Mouse (Mus musculus) lung, postnatal 36 days (tissue): ENCODE results near the gene Mlycd.
A peak's percentile ranks its signal among the peaks of the same experiment; 100 is the strongest.

Source experiments
- DNase-seq: peaks from one replicate; pipeline ENCODE4 v3.0.0; 2022; ENCODE audit warnings: mixed read lengths

Mlycd gene

DNA sequence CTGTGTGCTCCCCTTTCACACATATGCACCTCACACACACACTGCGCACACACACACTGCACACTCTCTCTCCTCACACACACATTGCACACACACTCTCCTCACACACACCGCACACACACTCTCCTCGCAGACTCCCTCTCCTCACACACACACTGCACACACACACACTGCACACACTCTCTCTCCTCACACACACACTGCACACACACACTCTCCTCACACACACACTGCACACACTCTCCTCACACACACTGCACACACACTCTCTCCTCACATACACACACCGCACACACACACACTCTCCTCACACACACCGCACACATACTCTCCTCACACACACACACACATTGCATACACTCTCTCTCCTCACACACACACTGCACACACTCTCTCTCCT lies 10.0 kb downstream of the Mlycd start:
- DNase-seq, result no peak

DNA sequence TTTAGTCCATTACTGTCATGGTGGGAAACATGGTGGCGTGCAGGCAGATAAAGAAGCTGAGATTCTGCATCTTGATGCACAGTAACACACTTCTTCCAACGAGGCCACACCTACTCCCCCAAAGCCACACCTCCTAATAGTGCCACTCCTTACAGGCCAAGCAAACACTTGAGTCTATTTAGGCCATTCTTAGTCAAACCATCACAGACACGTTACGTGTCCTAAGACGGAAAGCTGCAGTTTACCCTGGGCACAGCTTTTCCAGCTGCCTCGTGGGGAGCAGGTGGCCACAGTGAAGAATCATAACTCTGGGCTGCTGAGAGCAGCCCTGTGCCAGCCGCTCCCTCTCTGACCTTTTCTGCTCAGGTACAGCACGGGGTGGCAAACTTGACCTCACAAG lies 13.6 kb downstream of the Mlycd start:
- peak; percentile 67 for DNase-seq

DNA sequence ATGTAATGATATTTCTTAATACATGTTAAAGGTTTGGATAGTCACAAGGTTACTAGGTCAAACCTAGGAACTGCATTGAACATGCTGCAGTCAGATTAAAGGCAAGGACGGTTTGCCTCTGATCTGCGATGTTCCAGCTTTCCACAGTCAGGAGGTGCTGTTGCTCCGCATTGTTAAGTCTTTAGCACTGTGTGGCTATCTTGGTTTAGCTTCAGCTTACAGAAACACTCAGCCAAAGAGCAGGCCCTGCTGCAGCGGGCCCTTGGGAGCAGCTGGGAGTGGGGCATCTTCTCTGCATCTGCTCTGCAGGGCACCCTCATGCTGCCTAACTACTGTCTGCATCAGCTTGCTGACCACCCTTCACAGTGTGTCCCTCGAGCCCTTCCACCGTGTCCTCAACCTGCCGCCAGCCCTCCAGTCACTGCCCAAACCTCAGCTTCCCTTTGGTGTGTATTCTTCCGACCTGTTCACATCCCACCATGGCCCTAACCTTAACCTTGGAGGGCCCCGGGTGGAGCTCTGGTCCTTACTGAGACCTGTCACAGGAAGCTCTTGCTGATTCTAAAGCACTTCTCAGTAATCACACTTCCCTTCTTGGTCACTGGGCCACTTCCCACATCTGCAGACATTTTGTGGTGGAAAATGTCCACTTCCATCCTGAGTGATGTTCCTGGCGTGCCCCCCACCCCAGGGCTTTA lies 17.5 kb downstream of the Mlycd start:
- DNase-seq, result no peak

DNA sequence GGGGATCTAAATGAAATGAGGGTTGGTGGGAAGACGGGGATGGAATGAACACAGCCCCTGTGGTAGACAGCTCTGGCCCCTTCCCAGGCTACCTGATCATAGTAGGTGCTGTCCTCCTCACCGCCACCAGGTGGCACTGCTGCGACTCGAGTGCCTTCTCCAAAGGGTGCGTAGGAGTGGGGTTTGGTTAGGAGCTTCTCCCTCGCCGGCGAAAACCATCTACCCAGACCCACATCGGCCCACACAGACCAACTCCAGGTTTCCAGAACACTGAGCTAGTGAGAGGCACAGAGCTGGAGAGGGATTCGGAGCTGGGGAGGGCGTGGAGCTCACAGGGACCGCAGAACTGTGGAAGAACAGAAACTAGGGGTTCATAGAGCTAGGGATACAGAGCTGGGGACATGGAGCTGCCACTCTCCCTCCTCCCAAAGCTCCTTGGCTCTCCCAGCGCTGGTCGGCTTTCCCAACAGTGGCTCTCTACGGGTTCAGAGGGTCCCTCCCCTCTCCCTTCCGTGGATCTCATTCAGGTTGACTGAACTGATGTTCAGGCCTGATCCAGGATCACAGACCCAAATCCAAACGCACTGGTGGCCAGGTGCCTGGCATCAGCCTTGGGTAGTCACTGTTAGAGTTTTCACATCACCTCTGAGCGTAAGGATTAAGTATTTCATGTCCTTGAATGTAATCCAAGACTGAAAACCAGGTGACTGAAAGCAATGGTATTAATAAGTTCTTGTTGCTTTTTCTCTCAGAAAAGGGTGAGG lies 18.2 kb downstream of the Mlycd start:
- peak; percentile 86 for DNase-seq

DNA sequence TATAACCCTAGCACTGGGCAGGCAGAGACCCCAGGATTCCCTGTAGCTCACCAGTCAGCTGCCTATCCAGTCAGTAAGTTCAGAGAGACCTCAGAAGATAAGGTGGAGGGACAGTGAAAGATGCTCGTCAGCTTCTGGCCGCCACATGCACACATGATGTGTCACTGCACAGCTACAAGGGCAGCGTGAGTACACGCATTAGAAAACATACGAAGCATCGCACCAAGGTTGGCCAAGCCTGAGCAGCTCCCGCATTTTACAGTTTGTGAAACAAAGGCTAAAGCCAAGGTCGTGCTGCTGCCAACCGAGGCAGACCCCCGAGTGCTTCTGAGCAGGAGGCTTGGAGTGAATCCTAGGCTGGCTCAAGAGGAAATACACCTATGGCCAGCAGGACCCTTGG lies 18.9 kb downstream of the Mlycd start:
- DNase-seq, result no peak

DNA sequence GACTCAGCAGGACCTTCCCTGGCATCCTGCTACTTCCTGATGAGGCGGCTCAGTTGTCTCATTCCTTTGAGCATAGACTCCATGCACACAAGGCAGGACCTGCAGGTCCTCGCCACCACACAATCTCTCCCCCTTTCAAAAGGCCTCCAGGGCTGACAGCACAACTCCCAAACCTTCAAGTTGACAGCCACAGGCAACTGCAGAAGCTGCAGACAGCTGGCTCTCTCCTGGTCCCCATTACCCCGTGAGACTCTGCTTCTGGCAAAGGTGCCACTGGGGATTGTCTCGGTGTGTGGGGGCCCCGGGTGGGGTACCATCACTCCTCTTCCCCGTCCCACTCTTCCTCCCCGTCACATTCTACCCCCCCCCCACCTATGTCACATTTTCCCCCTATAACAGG lies 25.6 kb downstream of the Mlycd start:
- no peak for DNase-seq

DNA sequence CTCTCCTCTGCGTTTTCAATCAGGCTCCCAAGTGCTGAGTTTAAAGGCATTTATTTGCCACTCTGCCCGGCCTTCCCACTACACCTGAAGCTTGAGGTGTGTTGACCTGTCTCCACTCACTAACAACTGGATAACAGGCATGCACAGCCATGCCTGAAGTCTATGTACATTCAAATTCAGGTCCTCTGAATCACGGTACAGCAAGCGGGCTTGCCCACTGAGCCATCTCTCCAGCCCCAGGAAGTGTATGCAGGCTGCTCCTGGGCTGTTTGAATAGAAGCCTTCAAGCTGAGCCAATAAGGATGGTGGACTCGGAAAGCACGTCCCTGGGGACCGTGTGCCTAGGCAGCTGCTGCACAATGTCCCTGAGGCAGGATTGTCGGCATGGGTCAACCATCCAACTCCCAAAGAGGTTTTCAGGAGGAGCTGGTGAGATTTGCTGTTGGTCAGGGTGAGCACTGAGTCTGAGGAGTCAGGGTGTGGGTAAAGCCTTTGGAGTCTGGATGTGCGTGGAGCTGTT lies 27.0 kb downstream of the Mlycd start:
- DNase-seq, result no peak

DNA sequence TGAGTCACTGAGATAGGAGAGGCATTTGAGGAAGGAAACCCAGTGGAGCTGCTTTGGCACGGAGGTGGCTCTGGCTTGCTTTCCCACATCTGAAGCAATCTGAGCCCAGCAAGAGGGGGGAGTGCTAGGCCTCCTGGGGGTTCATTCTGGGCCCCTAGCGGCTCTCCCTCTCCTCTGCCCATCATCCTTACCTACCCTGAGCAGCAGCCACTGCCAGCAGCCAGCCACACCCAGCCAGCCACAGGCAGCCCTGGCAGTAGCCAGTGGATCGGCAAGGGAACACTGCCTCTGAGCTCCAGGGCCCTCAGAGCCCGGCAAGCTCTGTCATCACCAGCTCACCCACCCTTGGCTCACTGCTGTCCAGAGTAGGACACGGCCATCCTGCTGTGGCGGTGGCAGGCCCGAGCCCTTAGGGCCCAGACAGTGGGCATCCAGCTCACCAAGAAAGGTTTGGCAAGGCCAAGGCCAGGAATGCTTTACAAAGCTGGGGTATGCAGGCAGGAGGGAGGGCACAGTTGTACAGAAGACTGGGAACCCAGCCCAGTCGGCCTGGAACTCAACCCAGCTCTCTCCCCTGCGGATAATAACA lies 27.5 kb downstream of the Mlycd start:
- DNase-seq, result peak; percentile 49

DNA sequence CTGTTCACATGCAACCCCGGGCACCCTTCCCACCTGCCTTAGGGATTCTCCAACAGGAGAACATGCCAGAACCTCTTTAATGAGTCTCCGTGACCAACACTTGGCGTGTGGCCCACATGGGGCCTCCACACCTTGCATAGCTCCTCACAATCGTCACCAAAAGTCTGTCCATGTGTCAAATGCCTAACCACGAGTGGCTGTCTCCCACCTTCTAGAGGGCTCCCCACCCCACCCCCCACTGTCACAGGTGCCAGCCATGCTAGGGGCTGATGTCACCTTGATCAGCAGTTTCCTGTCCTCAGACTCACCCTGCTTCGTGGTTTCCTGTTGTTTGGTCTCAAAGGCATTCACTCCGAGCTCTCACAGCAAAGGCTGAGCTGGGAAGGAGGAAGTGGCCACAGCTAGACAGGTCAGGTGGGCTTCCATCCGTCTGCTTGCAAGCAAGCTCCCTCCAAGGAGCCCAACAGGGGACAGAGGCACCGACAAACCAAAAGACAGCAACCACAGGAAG lies 29.0 kb downstream of the Mlycd start:
- peak; percentile 78 for DNase-seq

DNA sequence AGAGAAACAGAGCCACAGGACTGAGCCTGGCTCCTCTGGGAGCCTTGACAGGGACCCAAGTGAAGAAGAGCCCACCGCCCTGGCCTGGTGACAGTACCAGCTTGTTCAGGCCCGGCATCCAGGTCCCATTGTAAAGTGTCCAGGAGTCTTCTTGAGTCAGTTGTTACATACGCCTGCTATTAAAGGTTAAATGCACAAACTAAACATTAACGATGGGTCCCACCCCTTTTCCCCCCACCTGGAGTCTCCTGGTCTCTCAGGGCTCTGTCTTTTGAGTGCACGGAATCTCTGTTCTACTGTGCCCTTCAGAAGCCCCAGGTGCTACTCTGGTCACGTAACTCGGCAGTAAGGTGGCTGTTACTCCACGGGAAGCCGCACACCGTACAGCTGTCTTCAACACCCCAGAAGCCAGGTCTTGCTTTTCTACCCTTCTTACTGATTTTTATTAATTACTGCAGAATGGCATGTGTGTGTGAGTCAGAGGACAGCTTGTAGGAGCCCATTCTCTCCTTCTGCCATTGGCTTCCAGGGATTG lies 29.6 kb downstream of the Mlycd start:
- no peak for DNase-seq

DNA sequence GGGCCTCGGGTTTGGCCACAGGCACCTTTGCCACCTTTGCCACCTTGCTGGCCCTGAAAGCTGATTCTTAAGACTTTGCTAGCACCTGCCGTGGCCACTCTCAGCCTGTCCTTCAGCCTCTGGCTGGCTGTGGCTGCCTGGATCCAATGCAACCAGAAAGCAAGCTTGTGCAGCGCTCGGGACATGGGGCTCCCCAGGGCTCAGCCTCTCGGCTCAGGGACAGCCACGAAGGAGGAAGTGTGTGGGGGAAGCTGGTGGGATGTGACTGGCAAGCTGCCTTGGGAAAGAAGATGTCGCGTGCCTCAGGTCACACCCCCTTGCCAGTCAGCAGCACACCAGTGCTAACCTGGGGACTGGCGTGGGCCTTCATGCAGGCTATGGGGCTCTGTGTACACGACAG lies 30.1 kb downstream of the Mlycd start:
- DNase-seq, result peak; percentile 54

DNA sequence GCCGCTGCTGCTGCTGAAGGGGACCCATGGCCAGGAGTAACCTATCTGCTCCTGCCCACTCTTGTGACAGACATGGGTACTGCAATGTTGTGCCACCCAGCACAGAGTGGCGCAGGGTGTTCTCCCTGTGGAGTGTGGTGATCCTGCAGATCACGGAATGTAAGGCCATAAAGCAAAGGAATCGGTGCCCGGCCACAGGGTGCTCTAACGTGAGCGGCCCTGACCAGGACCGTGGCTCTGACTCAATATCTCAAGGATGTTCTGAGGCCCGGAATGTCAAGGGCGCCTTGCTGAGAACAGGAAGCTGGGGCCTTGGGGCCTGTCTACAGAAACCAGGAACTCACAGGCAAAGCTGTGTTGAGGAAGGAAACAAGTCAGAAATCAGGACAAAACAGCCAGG lies 30.9 kb downstream of the Mlycd start:
- peak; percentile 83 for DNase-seq

DNA sequence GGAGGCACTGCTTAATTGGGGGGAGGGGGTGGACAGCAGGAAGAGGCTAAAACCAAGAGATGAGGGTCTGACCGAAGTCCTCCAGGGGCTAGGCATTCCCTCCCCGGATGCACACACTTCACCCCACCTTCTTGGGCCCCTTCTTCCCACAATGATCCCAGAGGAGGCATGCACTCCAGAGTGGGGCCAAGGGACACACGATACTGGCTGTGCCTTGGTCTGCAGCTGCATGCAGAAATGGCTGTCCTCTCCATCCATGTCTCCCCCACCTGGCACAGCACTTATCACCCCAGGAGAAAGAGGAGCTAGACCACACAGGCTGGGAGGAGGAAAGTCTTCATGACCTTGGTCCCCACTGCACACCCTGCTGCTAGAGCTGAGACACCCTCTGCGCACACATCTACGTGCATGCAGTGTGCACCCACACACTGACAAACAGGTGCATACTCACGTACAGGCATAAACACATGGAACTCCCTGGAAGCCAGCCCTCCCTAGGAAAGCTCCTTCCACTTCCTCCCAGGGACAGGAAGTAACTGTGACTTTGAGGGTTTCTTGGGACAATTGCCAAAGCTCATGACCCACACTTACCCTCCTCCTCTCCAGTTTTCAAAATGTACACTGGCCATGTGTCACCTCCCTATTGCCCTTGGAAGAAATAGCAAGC lies 31.5 kb downstream of the Mlycd start:
- peak; percentile 82 for DNase-seq

DNA sequence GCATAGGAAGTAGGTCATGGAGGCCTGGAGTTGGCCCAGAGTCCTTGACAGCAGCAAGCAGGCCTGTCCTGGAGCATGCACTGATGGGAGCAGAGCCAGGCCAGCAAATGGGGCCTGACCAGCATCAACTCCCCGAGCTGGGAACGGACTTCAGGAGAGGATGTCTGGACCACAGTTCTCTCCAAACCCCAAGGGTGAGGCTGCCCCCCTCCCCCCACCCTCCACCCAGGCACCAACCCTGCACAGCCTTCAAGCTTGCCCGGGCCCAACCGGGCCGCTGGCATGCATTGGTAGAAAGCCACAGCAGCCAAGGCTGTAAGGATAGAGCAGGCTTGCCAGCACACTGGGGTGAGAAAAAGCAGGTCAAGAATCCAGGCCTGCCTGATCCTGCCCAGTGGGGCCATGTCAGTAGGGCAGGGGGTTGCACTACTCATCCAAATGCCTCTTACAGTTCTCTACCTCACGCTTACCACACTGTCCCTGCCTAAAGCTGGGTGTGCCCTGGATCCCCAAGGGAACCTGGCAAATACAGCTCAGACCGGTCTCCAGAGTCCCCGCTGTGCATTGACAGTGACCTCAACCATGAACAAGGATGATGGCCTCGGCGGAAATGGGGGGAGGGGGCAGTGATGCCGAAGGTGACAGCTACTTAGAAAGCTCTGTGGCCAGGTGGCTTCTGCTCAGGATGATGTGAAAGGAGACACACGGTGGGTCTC lies 33.1 kb downstream of the Mlycd start:
- no peak for DNase-seq

DNA sequence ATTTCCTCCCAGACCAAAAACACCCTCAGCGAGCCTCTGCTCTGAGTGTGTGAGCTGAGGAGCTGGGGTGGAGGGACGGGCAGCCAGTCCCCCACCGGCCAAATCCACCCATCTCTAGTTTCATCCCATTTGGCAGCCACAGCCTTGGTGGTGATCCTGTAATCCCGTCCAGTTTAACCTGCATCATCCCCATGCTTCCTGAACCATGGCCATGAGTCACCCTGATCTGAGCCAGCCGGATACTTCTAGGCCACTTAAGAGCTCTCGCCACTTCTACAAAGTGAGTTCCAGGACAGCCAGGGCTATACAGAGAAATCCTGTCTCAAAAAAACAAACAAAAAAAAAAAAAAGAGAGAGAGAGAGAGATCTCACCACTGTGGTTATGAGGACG lies 33.7 kb downstream of the Mlycd start:
- peak; percentile 59 for DNase-seq

DNA sequence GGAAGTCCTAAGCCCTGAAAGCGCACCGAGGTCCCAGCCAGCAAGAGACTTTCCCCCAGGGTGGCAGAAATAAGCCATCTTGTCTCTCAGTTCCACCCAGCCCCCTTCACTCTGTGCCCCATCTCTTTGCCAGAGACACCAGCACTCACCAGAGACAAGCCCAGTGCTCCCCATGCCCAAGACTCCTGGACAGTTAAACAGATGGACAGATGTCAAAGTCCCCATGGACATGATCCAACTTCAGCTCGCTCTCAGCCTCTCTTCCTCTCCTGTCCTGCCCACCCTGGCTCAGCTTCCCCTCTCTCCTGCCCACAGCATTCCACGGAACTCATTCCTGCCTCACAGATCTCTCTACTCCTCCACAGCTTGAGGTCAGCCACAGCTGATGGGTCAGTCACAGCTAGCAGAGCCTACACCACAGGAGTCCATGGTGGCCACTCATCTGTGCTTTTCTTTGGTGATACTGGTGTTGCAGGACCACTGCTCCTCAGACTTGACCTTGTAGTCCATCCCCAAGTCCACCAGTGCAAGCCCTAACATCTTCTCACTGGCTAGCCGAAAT lies 34.2 kb downstream of the Mlycd start:
- DNase-seq, result no peak

DNA sequence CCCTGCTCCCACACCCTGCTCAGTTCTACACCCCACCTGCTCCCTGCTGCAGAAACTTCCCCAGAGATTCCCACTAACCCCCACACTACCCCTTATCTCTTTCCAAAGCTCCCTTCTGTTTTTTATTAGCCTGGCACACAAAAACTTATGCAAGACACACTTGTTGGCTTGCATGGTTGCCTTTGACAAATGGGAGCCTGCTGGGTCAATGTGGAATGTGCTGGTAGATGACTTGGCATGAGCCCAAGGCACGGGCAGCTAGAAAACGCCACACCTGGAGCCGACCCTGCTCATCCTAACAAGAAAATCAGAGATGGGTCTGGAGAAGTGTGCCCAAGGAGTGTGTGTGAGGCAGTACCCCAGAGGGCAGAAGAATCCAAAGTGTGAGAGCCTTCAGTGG lies 34.9 kb downstream of the Mlycd start:
- DNase-seq, result peak; percentile 50

DNA sequence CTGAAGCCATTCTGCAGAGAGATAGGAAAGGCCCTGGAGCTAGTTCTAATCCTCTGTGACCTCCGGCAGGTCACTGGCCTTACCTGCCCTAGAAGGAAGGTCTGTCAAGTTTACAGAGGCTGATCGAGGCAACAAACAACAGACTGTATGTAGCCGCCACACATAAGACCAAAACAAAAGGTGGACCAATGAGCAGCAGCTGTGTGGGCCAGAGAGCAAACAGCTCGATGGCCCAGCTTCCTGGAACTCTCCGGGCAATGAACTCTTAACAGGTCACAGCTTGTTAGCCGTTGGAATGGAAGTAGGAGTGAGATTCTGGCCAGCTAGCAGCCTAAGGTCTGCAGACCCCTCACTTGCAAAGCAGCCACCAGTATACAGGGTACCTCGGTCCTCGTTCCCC lies 35.6 kb downstream of the Mlycd start:
- DNase-seq, result no peak

DNA sequence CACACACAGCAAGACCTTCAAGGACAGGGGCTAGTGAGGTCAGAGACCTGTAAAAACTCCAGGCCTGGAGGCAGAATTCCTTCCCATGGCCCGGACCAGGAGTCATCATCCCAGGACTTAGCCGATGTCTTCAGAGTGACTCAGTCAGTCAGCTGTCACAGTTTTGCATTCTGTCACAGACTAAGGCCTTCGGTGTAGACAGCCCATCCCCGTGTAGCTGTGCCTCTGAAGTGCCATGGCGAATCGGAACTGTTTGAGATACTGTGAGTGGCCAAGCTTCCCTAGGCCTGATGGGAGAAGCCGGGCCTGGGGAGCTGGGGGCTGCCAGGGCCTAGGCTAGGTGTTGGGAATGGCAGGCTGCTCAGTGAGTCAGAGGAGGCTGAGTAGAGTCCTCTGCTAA lies 36.0 kb downstream of the Mlycd start:
- DNase-seq, result no peak

DNA sequence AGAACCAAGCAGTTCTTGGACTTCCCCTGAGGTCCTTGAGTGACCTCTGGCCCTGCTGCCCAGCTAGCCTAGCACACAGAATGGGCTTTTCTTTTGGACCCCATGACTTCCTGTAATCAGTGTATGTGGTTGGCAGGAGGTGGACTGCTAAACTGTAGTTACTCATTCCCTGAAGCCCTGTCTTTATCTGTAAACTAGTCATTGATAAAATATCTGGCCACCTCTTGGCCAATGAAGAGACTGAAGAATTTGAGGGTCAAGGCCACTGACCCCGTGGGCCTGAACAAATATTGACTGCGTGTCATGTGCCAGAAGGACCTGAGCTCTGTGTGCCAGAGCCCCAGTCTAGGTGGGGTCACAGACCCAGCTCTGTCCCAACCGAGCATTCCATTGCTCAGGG lies 37.7 kb downstream of the Mlycd start:
- no peak for DNase-seq

DNA sequence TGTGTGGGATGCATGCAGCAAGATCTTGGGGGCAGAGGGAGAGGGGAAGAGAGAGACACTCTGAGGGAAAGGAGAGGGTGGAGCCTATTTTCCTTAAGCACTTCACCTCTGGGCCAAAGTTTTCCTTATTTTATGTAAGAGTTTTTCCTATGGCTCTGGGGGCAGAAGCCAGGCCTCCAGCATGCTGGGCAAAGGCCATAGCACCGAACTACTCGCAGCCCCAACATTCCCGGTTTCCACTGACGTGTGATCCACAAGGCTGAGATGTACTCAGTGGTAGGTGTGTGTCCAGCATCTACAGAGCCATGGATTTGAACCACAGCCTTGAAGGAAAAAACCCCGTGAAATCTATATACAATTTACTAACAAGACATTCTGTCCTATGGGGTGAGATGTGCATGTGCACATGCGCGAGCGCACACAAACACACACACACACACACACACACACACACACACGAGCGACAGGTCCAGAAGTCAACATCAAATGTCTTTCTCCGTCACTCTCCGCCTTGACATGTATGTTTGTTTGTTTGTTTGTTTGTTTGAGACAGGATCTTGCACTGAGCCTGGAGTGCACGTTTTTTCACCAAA lies 39.0 kb downstream of the Mlycd start, which contains the start of gene Osgin1:
Gene Osgin1 (plus strand): TSS at position 543 of the 593 bp plus-strand sequence.
- no peak for DNase-seq
